Mouse (Mus musculus) bone marrow macrophage, adult 2 months (primary cell): ENCODE measurements at regions not wholly inside any gene's neighbourhood (a gene's known extent, or its start where the extent isn't known, plus 50 kb on each side); places are given as distances from the start of the nearest gene placed in this dataset.

Source experiments
- CTCF ChIP-seq: IDR thresholded peaks from 2 replicates; pipeline ENCODE4 v1.5.1; 2012; ENCODE audit warnings: low read depth, mild to moderate bottlenecking, low read length, moderate library complexity
- POLR2A ChIP-seq: IDR thresholded peaks from 2 replicates; pipeline ENCODE4 v1.6.1; 2012; ENCODE audit warnings: mild to moderate bottlenecking, low read depth, low read length, borderline replicate concordance

GRCm38 (mm10) chr5:73846096-73846782, 195.1 kb downstream of the Spata18 start:
- TF ChIP-seq POLR2A = no peak
- no peak for TF ChIP-seq CTCF
